Mouse (Mus musculus) naive thymus-derived CD4-positive, alpha-beta T cell, adult 2 months (primary cell): Measurements from ENCODE around the gene Tmem53.

Experiments used
- DNase-seq: peaks from one replicate; pipeline ENCODE4 v3.0.0-alpha.2; 2011; ENCODE audit warnings: low read depth

Tmem53 gene

DNA sequence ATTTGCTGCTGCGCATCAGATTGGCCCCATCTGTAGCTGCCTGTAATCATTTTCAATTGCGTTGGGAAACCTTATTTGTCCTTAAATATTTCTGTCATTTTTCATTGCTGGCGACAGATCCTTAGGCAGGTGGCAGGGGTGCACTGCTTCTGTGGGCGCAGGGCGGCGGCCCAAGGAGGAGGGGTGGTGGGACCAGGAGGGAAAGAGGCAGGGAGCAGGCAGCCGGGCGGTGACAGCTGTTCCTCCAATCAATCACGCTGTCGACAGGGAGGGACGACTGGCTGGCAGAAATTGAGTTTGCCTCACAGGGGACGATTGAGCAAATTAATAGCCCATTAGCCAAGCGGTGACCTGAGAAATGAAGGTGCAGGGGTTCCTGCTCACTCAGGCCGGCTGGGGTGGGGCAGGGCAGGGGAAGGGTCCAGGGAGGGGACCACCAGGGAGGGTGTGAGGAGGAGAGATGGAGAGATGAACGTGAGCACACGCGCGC lies 66.0 kb downstream of the Tmem53 start:
- DNase-seq: no peak
